Mouse (Mus musculus) lung, postnatal 0 days (tissue): ENCODE data around the gene Ngly1. TPM values are rescaled to one million over a fixed set of nuclear protein-coding genes. Genes with fewer than 3 reads are reported as not detected.

ENCODE experiments used
- ATAC-seq: fragments of 200-750 bp; cut with Nextera tagmentation; 2 replicates; pipeline ENCODE4 v1.8.0; 2017; ENCODE audit warnings: moderate library complexity
- DNase-seq: peaks from one replicate; pipeline ENCODE4 v3.0.0-alpha.2; 2016; ENCODE audit warnings: low spot score
- H3K27ac ChIP-seq: fragments of 300-500 bp; sonication (generic); 2 replicates; pipeline ENCODE4 v1.5.1; 2014; ENCODE audit warnings: antibody characterized with exemption, mild to moderate bottlenecking, low read length, mixed read lengths
- H3K27me3 ChIP-seq: fragments of 300-500 bp; sonication (generic); replicated peaks from 2 replicates; pipeline ENCODE4 v1.6.1; 2014; ENCODE audit warnings: low read length, mixed read lengths; ENCODE audit not compliant: insufficient read depth
- H3K36me3 ChIP-seq: fragments of 300-500 bp; sonication (generic); 2 replicates; pipeline ENCODE4 v1.6.1; 2014; ENCODE audit warnings: low read length, mixed read lengths; ENCODE audit not compliant: insufficient read depth
- H3K4me1 ChIP-seq: fragments of 300-500 bp; sonication (generic); 2 replicates; pipeline ENCODE4 v1.6.1; 2014; ENCODE audit warnings: antibody characterized with exemption, low read depth, low read length, mixed read lengths; ENCODE audit not compliant: insufficient read depth
- H3K4me2 ChIP-seq: fragments of 300-500 bp; sonication (generic); replicated peaks from 2 replicates; pipeline ENCODE4 v1.6.1; 2014; ENCODE audit warnings: low read depth, mild to moderate bottlenecking, low read length, moderate library complexity, mixed read lengths
- H3K4me3 ChIP-seq: fragments of 300-500 bp; sonication (generic); 2 replicates; pipeline ENCODE4 v1.5.1; 2014; ENCODE audit warnings: low read depth, low read length
- H3K9ac ChIP-seq: fragments of 300-500 bp; sonication (generic); replicated peaks from 2 replicates; pipeline ENCODE4 v1.6.1; 2014; ENCODE audit warnings: low read depth, mild to moderate bottlenecking
- H3K9me3 ChIP-seq: fragments of 300-500 bp; sonication (generic); 2 replicates; pipeline ENCODE4 v1.6.1; 2016; ENCODE audit warnings: low read length, mixed read lengths
- CTCF ChIP-seq: IDR thresholded peaks from 2 replicates; pipeline ENCODE4 v1.5.1; 2016; ENCODE audit warnings: antibody characterized with exemption, mild to moderate bottlenecking
- EP300 ChIP-seq: IDR thresholded peaks from 2 replicates; pipeline ENCODE4 v1.6.1; 2016; ENCODE audit warnings: antibody characterized with exemption, mild to moderate bottlenecking, control low read depth
- WGBS: fragments of 180-500 bp; shearing (Covaris S2); extraction: QIAGEN DNeasy Blood & Tissue Kit; methylation state at CpG from one replicate; pipeline ENCODE4 v1.1.7; 2014; 5-methylcytosine and 5-hydroxymethylcytosine counted together
- polyA plus RNA-seq: library from polyadenylated mRNA; unstranded; fragments of >200 nt; fragmentation: Nextera tagmentation; extraction: Ambion mirVana; gene quantifications from 2 replicates; pipeline ENCODE4 v1.2.1, GENCODE M21; 2015

Gene Ngly1
- polyA plus RNA-seq: 39.0 and 45.3 TPM in 2 replicates

- Histone ChIP-seq H3K4me2 (peak within 1 kb of the TSS; percentile 79), H3K27ac (peak within 1 kb of the TSS; percentile 96), H3K4me1 (peaks cover 11% of the 10 kb centered on the region; the same call in 1 of the 2 replicates), H3K4me3 (peak within 1 kb of the TSS; percentile 70), H3K27me3 (no peaks in the 10 kb centered on the region), H3K9ac (peak within 1 kb of the TSS; percentile 95), H3K9me3 (no peaks in the 10 kb centered on the region), H3K36me3 (no peaks in the 10 kb centered on the region)
- 0 out of 2 replicates have a peak, but pooled peaks have one; percentile 4 for TF ChIP-seq CTCF
- no peak for TF ChIP-seq EP300
- 3% methylated on average over 61 of the region's 65 CpGs for WGBS
- DNase-seq (peak; percentile 86), ATAC-seq (peak; percentile 99)
Observed at GRCm38 (mm10) chr14:16249171-16249874, at the start of gene Ngly1, which contains the start of gene Oxsm. Gene Ngly1, plus strand, starts transcription at chr14:16249280. Gene Oxsm, minus strand, starts transcription at chr14:16249808.

DNA sequence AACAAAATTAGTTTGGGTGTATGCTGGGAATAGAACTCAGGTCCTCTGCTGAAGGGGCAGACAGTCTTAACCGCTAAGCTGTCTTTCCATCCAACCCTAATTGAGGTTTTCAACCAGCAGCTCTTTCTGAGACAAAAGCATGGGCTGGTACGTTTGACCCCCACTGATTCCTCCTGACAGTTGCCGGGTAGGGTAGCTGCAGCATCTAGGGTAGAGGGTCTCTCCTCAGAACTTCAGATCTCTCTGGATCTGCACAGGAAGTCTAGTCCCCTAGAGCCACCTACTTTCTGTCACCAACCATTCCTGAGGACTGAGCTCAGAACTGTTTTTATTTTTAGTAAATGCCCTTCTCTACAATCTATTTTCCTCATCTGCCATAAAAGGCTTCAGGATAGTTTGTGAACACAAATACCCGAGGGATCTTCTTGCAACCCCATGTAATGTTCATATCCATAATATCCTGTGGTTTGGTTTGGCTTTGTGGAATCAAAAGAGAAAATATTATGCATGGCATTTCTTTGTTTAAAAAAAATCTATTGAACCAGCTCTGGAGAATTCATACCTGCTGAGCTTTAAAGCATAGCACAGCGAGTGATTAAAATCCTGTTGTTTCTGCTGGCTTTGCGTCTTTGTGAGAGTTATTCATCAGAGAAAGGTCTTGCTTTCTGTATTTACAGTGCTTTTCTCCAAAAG is 48.7 kb upstream of the Ngly1 start:
- DNase-seq: no peak

GRCm38 (mm10) chr14:16200969-16201638 is 48.0 kb upstream of the Ngly1 start:
- DNase-seq (no peak), ATAC-seq (no peak)
- Histone ChIP-seq H3K36me3 (no peaks in the 10 kb centered on the region), H3K27ac (no peak overlapping the region), H3K27me3 (no peaks in the 10 kb centered on the region), H3K4me1 (no peaks in the 10 kb centered on the region), H3K4me2 (no peak overlapping the region; the same call in 1 of the 2 replicates), H3K4me3 (no peak overlapping the region), H3K9ac (no peak overlapping the region), H3K9me3 (no peaks in the 10 kb centered on the region)
- WGBS: 37% methylated on average over 8 of the region's 8 CpGs
- TF ChIP-seq EP300: no peak
- TF ChIP-seq CTCF: no peak

More for the DNA sequence above, 48.7 kb upstream of the Ngly1 start:
- no peak for ATAC-seq
- Histone ChIP-seq H3K4me1 (no peaks in the 10 kb centered on the region), H3K4me2 (no peak overlapping the region; the same call in 1 of the 2 replicates), H3K27ac (no peak overlapping the region), H3K36me3 (no peaks in the 10 kb centered on the region), H3K9me3 (no peaks in the 10 kb centered on the region), H3K4me3 (no peak overlapping the region), H3K9ac (no peak overlapping the region), H3K27me3 (no peaks in the 10 kb centered on the region)
- WGBS: 59% methylated on average over 6 of the region's 6 CpGs
- TF ChIP-seq EP300 (no peak), CTCF (no peak)

GRCm38 (mm10) chr14:16201673-16202072 is 47.4 kb upstream of the Ngly1 start:
- DNase-seq (no peak), ATAC-seq (no peak)
- 27% methylated on average over 3 of the region's 3 CpGs for WGBS
- no peak overlapping the region for H3K27ac ChIP-seq
- H3K4me1 ChIP-seq: no peaks in the 10 kb centered on the region
- H3K9me3 ChIP-seq: no peaks in the 10 kb centered on the region
- H3K4me2 ChIP-seq: no peak overlapping the region
- H3K36me3 ChIP-seq: no peaks in the 10 kb centered on the region
- no peaks in the 10 kb centered on the region for H3K27me3 ChIP-seq
- H3K9ac ChIP-seq: no peak overlapping the region
- TF ChIP-seq CTCF (no peak), EP300 (no peak)
- no peak overlapping the region for H3K4me3 ChIP-seq

DNA sequence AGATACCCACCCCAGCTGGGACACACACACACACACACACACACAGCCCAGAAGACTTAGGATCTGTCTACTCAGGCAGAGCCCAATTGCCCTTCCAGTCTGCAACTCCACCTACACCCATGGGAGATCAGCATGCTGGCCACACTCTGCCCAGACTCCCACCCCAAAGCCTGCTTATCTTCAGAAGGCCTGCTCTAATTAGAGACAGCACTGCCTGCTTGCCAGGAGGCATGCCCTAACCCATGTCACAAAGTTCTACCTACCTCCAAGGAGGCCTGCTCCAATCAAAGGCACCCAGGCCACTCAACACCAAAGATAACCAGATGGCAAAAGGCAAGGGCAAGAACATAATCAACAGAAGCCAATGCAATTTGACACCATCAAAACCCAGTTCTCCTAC is 41.4 kb upstream of the Ngly1 start:
- Histone ChIP-seq H3K27ac (no peak overlapping the region), H3K9ac (no peak overlapping the region), H3K27me3 (no peaks in the 10 kb centered on the region), H3K4me2 (no peak overlapping the region), H3K9me3 (no peaks in the 10 kb centered on the region), H3K36me3 (no peaks in the 10 kb centered on the region), H3K4me1 (no peaks in the 10 kb centered on the region), H3K4me3 (no peak overlapping the region)
- DNase-seq (no peak), ATAC-seq (no peak)
- TF ChIP-seq EP300 (no peak), CTCF (no peak)

GRCm38 (mm10) chr14:16219015-16219414 is 30.1 kb upstream of the Ngly1 start:
- Histone ChIP-seq H3K4me1 (no peaks in the 10 kb centered on the region), H3K9ac (no peak overlapping the region), H3K4me2 (no peak overlapping the region), H3K36me3 (no peaks in the 10 kb centered on the region), H3K27ac (no peak overlapping the region), H3K27me3 (no peaks in the 10 kb centered on the region), H3K4me3 (no peak overlapping the region), H3K9me3 (no peaks in the 10 kb centered on the region)
- TF ChIP-seq CTCF: peak; percentile 81
- TF ChIP-seq EP300: no peak
- WGBS: 56% methylated on average over 2 of the region's 2 CpGs
- DNase-seq (peak; percentile 69), ATAC-seq (no peak)
